Mouse (Mus musculus) heart, embryonic 12.5 days (tissue): ENCODE data around the gene Wbp11. TPM values are rescaled to one million over a fixed set of nuclear protein-coding genes. Genes with fewer than 3 reads are reported as not detected.

ENCODE experiments used
- ATAC-seq: fragments of 200-750 bp; cut with Nextera tagmentation; 2 replicates; pipeline ENCODE4 v1.8.0; 2017; ENCODE audit warnings: moderate TSS enrichment, moderate library complexity; ENCODE audit not compliant: insufficient number of reproducible peaks, low FRiP score
- H3K27ac ChIP-seq: fragments of 300-500 bp; sonication (generic); 2 replicates; pipeline ENCODE4 v1.5.1; 2016; ENCODE audit warnings: mild to moderate bottlenecking, moderate library complexity; ENCODE audit not compliant: poor library complexity, severe bottlenecking
- H3K27me3 ChIP-seq: fragments of 300-500 bp; sonication (generic); replicated peaks from 2 replicates; pipeline ENCODE4 v1.6.1; 2016; ENCODE audit warnings: mild to moderate bottlenecking, moderate library complexity
- H3K36me3 ChIP-seq: fragments of 300-500 bp; sonication (generic); 2 replicates; pipeline ENCODE4 v1.6.1; 2016; ENCODE audit warnings: mild to moderate bottlenecking, moderate library complexity
- H3K4me1 ChIP-seq: fragments of 300-500 bp; sonication (generic); replicated peaks from 2 replicates; pipeline ENCODE4 v1.6.1; 2016; ENCODE audit warnings: mild to moderate bottlenecking
- H3K4me2 ChIP-seq: fragments of 300-500 bp; sonication (generic); 2 replicates; pipeline ENCODE4 v1.6.1; 2016; ENCODE audit warnings: mild to moderate bottlenecking, moderate library complexity
- H3K4me3 ChIP-seq: fragments of 300-500 bp; sonication (generic); 2 replicates; pipeline ENCODE4 v1.5.1; 2016; ENCODE audit warnings: mild to moderate bottlenecking
- H3K9ac ChIP-seq: fragments of 300-500 bp; sonication (generic); 2 replicates; pipeline ENCODE4 v1.6.1; 2016; ENCODE audit warnings: mild to moderate bottlenecking, moderate library complexity
- H3K9me3 ChIP-seq: fragments of 300-500 bp; sonication (generic); replicated peaks from 2 replicates; pipeline ENCODE4 v1.6.1; 2016; ENCODE audit warnings: mild to moderate bottlenecking, moderate library complexity
- WGBS: fragments of 180-500 bp; shearing (Covaris S2); methylation state at CpG from one replicate; pipeline ENCODE4 v1.1.7; 2016; 5-methylcytosine and 5-hydroxymethylcytosine counted together
- microRNA-seq: library from miRNA; unstranded; fragments of <30 nt; microRNA quantifications from one replicate; pipeline ENCODE4, GENCODE M21; 2017
- polyA plus RNA-seq: library from polyadenylated mRNA; unstranded; fragments of >200 nt; fragmentation: Nextera tagmentation; extraction: Ambion mirVana; gene quantifications from 2 replicates; pipeline ENCODE4 v1.2.1, GENCODE M21; 2016

Gene Wbp11
- polyA plus RNA-seq, 1 experiment from 2014 or later = 90.5 TPM

- no peaks in the 10 kb centered on the region for H3K27me3 ChIP-seq
- WGBS = 60% methylated on average over 5 of the region's 5 CpGs
- peaks cover 10% of the 10 kb centered on the region for H3K4me1 ChIP-seq
- no peaks in the 10 kb centered on the region for H3K36me3 ChIP-seq
- H3K4me3 ChIP-seq = no peak overlapping the region
- no peaks in the 10 kb centered on the region for H3K9me3 ChIP-seq
- no peak overlapping the region for H3K4me2 ChIP-seq
- no peak for ATAC-seq
- H3K9ac ChIP-seq = no peak overlapping the region
- no peak overlapping the region for H3K27ac ChIP-seq
Measured at GRCm38 (mm10) chr6:136789391-136789971, 38.6 kb downstream of the Wbp11 start.

DNA sequence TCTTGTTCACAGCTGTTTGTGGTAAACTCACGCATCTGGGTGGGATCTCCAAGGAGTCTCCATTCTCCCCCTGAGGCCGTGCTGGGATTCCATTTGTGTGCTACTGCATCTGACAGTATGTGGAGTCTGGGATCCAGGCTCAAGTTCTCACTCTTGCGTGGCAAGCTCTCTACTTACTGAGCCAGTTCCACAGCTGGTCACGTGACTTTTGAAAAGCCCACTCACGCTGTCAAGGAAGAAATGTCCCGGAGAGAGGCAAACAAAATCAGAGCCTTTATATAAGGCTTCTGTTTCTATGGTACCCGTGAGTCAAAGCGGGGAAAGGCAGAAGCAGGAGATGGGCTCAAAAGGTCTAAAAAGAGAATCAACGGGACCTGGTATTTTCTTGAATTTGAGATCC is 45.3 kb downstream of the Wbp11 start:
- Histone ChIP-seq H3K27me3 (no peaks in the 10 kb centered on the region; the same call in 1 of the 2 replicates), H3K4me2 (no peak overlapping the region), H3K36me3 (no peaks in the 10 kb centered on the region), H3K4me3 (no peak overlapping the region), H3K4me1 (no peaks in the 10 kb centered on the region), H3K27ac (no peak overlapping the region), H3K9ac (no peak overlapping the region), H3K9me3 (0 out of 2 replicates have a peak, but pooled peaks cover 3% of the 10 kb centered on the region)
- no peak for ATAC-seq
- WGBS = 82% methylated on average over 9 of the region's 9 CpGs

- Histone ChIP-seq H3K27ac (no peak overlapping the region), H3K27me3 (no peaks in the 10 kb centered on the region; the same call in 1 of the 2 replicates), H3K4me1 (no peaks in the 10 kb centered on the region), H3K36me3 (no peaks in the 10 kb centered on the region), H3K4me3 (no peak overlapping the region), H3K9me3 (0 out of 2 replicates have a peak, but pooled peaks cover 3% of the 10 kb centered on the region), H3K4me2 (no peak overlapping the region), H3K9ac (no peak overlapping the region)
- WGBS = 82% methylated on average over 12 of the region's 12 CpGs
- no peak for ATAC-seq
Measured at GRCm38 (mm10) chr6:136782146-136782545, 45.9 kb downstream of the Wbp11 start.

GRCm38 (mm10) chr6:136781377-136781986 is 46.6 kb downstream of the Wbp11 start, which contains the start of gene Gucy2c:
Gene Gucy2c, minus strand, starts transcription at chr6:136781765.
- 75% methylated on average over 20 of the region's 20 CpGs for WGBS
- Histone ChIP-seq H3K4me1 (no peaks in the 10 kb centered on the region), H3K27me3 (no peaks in the 10 kb centered on the region; the same call in 1 of the 2 replicates), H3K36me3 (no peaks in the 10 kb centered on the region), H3K9ac (no peak within 1 kb of the TSS), H3K9me3 (0 out of 2 replicates have a peak, but pooled peaks cover 3% of the 10 kb centered on the region), H3K4me2 (no peak within 1 kb of the TSS), H3K4me3 (no peak within 1 kb of the TSS), H3K27ac (no peak within 1 kb of the TSS)
- no peak for ATAC-seq

DNA sequence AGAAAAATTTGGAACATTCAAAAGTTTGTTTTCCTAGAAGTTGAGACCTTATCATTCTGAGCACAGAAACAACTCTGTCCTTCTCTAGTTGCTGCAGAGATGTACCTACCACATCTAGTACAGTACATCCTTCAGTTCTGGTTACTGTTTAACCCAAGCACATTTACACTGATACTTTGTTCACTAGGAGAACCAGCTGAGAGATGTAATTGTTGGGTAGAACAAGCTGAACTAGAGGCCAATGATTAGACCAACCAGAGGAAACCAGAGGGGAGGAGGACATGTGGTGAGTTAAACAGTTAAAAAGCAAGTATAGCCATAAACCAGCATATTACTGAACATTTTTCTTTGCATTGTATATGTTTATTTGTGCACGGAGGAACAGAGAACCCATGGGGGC is 51.6 kb downstream of the Wbp11 start:
- Histone ChIP-seq H3K9me3 (0 out of 2 replicates have a peak, but pooled peaks cover 3% of the 10 kb centered on the region), H3K9ac (no peak overlapping the region), H3K4me2 (no peak overlapping the region), H3K27me3 (no peaks in the 10 kb centered on the region; the same call in 1 of the 2 replicates), H3K27ac (no peak overlapping the region), H3K4me1 (no peaks in the 10 kb centered on the region), H3K36me3 (no peaks in the 10 kb centered on the region), H3K4me3 (no peak overlapping the region)
- ATAC-seq = no peak
- 80% methylated on average over 1 of the region's 1 CpGs for WGBS

DNA sequence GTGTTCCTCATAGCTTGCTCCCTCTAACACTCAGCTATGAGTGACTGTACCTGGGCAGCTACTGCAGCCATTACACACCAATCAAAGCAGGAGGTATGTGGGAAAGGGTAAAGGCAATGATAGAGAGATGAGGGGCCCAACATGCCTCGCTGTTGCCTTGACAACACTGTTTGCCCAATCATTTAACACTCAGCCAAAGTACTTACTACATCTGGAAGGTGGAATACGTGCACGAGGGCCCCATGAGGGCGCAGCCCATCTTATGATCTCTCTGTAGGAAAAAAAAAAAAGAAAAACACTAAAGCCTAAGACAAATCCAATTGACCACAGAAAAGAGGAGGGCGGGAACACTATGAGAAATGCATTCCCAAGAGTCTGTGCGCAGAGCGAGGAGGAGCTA is 58.2 kb downstream of the Wbp11 start:
- no peaks in the 10 kb centered on the region for H3K36me3 ChIP-seq
- H3K4me3 ChIP-seq = no peak overlapping the region
- H3K9ac ChIP-seq = no peak overlapping the region
- H3K4me2 ChIP-seq = no peak overlapping the region
- no peaks in the 10 kb centered on the region for H3K4me1 ChIP-seq
- ATAC-seq = no peak
- 75% methylated on average over 7 of the region's 7 CpGs for WGBS
- no peaks in the 10 kb centered on the region for H3K9me3 ChIP-seq
- no peaks in the 10 kb centered on the region for H3K27me3 ChIP-seq
- no peak overlapping the region for H3K27ac ChIP-seq

- Histone ChIP-seq H3K4me3 (no peak overlapping the region), H3K4me2 (no peak overlapping the region), H3K4me1 (peaks cover 3% of the 10 kb centered on the region; the same call in 1 of the 2 replicates), H3K9ac (no peak overlapping the region), H3K9me3 (no peaks in the 10 kb centered on the region), H3K36me3 (no peaks in the 10 kb centered on the region), H3K27ac (no peak overlapping the region), H3K27me3 (no peaks in the 10 kb centered on the region)
- WGBS = 76% methylated on average over 8 of the region's 8 CpGs
- ATAC-seq = no peak
Measured at GRCm38 (mm10) chr6:136769143-136769542, 58.9 kb downstream of the Wbp11 start.

DNA sequence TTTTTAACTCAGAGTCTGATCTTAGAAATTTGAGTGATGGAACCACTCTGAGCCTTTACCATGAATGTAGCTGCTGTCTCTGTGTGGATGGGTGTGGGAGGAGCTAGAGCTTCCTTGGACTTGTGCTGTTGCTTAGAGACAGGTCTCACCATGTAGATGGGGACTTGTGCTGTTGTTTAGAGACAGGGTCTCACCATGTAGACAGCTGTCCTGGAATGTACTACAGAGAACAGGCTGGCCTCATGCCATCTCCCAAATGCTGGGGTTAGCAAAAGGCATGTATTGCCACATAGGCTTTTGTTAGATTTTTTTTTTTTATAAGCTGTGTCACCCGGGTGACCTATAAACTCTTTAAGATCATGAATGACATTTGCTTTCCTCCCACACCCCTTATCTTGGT is 64.1 kb downstream of the Wbp11 start:
- H3K4me1 ChIP-seq = peaks cover 12% of the 10 kb centered on the region
- 11% methylated on average over 1 of the region's 1 CpGs for WGBS
- no peak overlapping the region for H3K4me3 ChIP-seq
- H3K27ac ChIP-seq = no peak overlapping the region; the same call in 1 of the 2 replicates
- 0 out of 2 replicates have a peak, but pooled peaks have one; percentile 42 for ATAC-seq
- no peak overlapping the region for H3K9ac ChIP-seq
- no peaks in the 10 kb centered on the region for H3K27me3 ChIP-seq
- 0 out of 2 replicates have a peak overlapping the region, but pooled peaks have one; percentile 22 for H3K4me2 ChIP-seq
- no peaks in the 10 kb centered on the region for H3K36me3 ChIP-seq
- H3K9me3 ChIP-seq = no peaks in the 10 kb centered on the region

Small RNA genes lying within 50 kb of the gene (microRNA-seq; reads per million reads assigned to microRNA genes)
- not detected for gene Gm44364

Other genes with a start within 250 kb of the Wbp11 start
- 6.0 and 6.1 TPM in 2 replicates for gene Plbd1, start 166.3 kb downstream of the Wbp11 start, polyA plus RNA-seq
- gene Gucy2c, start 46.5 kb downstream of the Wbp11 start, polyA plus RNA-seq = 0.06 TPM in 1 of 2 replicates, not detected in the other
- gene Hist4h4, start 23.8 kb downstream of the Wbp11 start, polyA plus RNA-seq = 0.41 and 0.45 TPM in 2 replicates
- gene H2afj, start 20.0 kb downstream of the Wbp11 start, polyA plus RNA-seq = 85.2 and 86.2 TPM in 2 replicates
- gene BC049715, start 607 bp downstream of the Wbp11 start, polyA plus RNA-seq = 1.5 and 2.0 TPM in 2 replicates
- gene Smco3, start 7.2 kb upstream of the Wbp11 start, polyA plus RNA-seq = not detected in 2 replicates
- gene Art4, start 29.5 kb upstream of the Wbp11 start, polyA plus RNA-seq = 21.8 and 22.5 TPM in 2 replicates
- gene Mgp, start 47.6 kb upstream of the Wbp11 start, polyA plus RNA-seq = 139 TPM in 2 replicates
- 0.98 and 1.0 TPM in 2 replicates for gene Erp27, start 93.9 kb upstream of the Wbp11 start, polyA plus RNA-seq
- 0.22 TPM in 1 of 2 replicates, not detected in the other for gene Pde6h, start 95.6 kb upstream of the Wbp11 start, polyA plus RNA-seq
- 93.8 and 99.8 TPM in 2 replicates for gene Arhgdib, start 113.7 kb upstream of the Wbp11 start, polyA plus RNA-seq